Mouse (Mus musculus): ENCODE results near the gene Rnf227.
"Not testable (repeated sequence)": the region's sequence is repeated elsewhere in the genome, so short reads cannot be mapped to it uniquely, and the experiment has no call there.

The Rnf227 gene

DNA sequence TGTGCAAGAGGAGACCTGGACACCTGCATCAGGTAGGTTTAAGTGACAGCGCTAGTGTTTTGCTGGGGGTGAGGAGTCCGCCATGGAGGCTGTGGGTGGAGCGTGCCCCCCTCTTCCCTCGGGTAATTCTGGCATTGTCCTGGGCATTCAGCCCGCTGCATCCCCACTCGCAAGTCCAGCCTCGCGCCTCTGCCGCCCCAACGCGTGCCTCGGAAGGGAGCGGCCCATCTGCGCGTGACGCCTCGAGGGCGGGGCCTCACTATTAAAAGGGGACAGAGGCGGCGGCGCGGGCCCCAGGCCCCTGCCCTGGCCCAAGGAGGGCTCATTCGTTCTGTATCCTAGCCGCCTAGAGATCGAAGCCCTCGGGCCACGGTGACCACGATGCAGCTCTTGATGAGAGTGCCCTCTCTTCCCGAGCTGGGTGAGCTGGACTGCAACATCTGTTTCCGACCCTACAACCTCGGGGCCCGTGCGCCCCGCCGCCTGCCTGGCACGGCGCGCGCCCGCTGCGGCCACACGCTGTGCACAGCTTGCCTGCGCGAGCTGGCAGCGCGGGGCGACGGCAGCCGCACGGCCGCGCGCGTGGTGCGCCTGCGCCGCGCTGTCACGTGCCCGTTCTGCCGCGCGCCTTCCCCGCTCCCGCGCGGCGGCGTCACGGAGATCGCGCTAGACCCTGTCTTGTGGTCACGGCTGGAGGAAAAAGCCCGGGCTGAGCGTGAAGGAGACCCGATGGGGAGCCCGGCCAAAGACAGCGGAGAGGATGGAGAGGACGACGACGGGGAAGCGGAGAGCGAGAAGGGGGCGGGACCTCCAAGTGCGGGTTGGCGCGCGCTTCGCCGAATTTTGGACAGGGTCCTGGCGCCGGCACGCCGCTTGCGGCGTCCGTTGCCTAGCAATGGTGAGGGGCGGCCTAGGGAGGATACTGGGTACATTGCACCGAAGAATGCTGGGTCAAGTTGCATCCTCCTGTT, at the start of gene Rnf227:
Gene Rnf227 (plus strand): TSS at position 301 of the 971 bp plus-strand sequence.
- peak; percentile 80 for DNase-seq

- DNase-seq, result no peak
Observed at GRCm38 (mm10) chr11:69291111-69291510, 49.1 kb upstream of the Rnf227 start.

DNA sequence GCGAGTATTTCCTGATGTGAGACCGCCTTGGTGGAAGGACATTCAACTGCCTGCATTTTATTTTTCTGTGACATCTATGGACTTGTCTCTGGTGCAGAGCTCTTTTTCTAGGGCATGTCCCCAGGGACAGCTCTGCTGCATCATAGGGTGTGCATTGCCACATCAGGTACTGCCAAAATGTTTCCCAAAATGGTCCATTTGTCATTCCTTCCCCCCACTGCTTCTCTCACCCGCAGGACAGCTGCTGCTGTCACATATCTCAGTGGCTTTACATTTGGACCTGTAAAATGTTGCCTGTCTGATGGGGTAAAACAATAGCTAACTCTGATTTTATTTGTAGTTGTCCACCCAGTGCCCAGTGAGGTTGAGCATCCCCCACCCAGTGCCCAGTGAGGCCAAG, 45.0 kb upstream of the Rnf227 start:
- DNase-seq, result no peak

GRCm38 (mm10) chr11:69297799-69298198, 42.5 kb upstream of the Rnf227 start:
- no peak for DNase-seq

- no peak for DNase-seq
Observed at GRCm38 (mm10) chr11:69298231-69298630, 42.0 kb upstream of the Rnf227 start.

GRCm38 (mm10) chr11:69302817-69303216, 37.4 kb upstream of the Rnf227 start:
- DNase-seq, result no peak

DNA sequence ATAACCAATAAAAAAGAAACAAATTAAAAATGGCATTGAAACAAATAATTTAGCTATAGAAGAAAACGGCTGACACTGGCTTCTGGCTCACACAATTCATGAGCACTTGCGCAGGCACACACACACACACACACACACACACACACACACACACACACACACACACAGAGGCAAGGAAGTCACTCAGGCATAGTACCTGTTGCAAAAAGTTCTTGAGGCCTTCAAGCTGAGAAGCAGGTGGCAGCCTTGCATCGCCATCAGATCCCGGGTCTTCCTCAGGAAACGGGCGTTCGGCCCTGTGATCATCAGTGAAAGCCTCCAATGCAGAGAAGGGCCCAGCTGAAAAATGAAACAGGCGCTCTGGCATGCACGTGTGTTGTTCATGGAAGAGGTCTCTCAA, 35.0 kb upstream of the Rnf227 start:
- DNase-seq, result no peak

DNA sequence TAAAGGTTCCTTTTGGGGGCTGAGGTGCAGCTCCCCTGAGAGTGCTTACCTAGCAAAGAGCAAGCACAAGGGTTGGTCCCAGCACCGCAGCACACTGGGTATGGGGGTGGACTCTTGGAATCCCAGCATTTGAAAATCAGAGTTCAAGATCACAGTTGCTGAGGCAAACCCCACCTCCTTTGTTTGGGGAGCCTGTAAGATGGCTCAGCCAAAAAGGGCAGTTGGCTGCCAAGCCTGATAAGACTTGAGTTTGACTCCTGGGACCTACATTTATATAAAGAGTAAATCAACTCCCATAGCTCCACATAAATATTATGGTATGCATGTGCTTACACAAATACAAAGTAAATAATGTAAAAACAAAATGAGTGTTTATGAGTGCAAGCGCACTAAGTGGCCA, 34.2 kb upstream of the Rnf227 start:
- DNase-seq, result no peak

GRCm38 (mm10) chr11:69311266-69311665, 29.0 kb upstream of the Rnf227 start:
- DNase-seq, result no peak

- DNase-seq, result no peak
Observed at GRCm38 (mm10) chr11:69316361-69316760, 23.9 kb upstream of the Rnf227 start.

- not testable (repeated sequence) for DNase-seq
Observed at GRCm38 (mm10) chr11:69318000-69318399, 22.3 kb upstream of the Rnf227 start.

- no peak for DNase-seq
Observed at GRCm38 (mm10) chr11:69321580-69321979, 18.7 kb upstream of the Rnf227 start.

DNA sequence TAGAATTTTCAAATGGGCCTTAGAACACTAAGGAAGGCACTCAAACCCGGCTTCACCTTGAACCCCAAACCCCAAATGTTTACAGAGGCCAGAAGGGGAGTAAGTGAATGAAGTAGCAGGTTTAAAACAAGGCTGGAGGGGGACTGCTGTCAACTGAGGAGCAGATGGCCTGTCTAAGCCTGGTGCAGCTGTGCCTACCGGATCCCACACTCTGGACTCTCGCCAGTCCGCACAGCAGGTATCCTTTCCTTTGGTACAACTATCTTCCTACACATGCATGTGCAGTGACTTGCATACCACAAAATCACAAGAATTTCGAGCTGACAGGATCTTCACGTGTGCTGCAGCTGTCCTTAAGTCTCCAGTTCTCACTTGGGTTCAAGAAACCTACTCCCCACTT, 18.3 kb upstream of the Rnf227 start:
- DNase-seq, result no peak

- DNase-seq, result no peak
Observed at GRCm38 (mm10) chr11:69322693-69323471, 17.4 kb upstream of the Rnf227 start.

DNA sequence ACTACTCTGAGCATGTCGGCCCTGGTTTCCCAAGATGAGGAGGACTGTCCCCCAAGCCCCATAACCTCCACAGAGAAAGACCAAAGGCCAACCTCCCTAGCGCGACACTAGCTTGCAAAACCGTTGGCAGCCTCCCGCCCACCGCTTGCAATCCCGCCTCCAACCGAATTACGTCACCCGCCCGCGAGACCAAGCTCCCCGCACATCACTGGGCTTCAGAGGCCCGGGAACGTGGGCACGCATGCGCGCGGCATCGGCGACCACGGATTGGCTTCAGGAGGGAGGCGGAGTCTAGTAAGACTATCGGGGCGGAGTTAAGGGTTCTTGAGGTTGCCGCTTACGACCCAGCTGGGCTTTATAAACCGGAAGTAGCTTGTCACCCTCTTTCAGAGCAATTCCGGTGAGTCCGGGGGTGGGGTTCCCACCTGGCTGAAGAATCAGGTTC, 16.6 kb upstream of the Rnf227 start, which contains the start of the genes Cntrob and Trappc1:
Gene Cntrob (minus strand): TSS at position 109 of the 445 bp plus-strand sequence.
Gene Trappc1 (plus strand): TSS at position 314 of the 445 bp plus-strand sequence.
- DNase-seq, result peak; percentile 99

DNA sequence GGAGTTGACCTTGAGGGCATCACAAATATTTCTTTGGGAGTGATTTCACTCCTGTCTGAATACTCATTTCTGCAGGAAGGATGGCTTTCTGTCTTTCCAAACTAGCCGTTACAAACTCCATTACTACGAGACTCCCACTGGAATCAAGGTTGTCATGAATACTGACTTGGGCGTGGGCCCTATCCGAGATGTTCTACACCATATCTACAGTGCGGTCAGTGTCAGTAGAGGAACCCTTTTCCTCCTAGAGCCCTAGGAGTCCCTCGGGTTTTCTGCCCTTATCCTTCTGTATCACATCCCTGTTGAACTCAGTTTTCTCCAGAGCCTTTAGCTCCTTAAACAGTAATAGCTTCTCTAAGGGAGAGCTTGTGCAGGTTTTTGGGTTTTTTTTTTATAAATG, 15.5 kb upstream of the Rnf227 start:
- DNase-seq, result no peak

DNA sequence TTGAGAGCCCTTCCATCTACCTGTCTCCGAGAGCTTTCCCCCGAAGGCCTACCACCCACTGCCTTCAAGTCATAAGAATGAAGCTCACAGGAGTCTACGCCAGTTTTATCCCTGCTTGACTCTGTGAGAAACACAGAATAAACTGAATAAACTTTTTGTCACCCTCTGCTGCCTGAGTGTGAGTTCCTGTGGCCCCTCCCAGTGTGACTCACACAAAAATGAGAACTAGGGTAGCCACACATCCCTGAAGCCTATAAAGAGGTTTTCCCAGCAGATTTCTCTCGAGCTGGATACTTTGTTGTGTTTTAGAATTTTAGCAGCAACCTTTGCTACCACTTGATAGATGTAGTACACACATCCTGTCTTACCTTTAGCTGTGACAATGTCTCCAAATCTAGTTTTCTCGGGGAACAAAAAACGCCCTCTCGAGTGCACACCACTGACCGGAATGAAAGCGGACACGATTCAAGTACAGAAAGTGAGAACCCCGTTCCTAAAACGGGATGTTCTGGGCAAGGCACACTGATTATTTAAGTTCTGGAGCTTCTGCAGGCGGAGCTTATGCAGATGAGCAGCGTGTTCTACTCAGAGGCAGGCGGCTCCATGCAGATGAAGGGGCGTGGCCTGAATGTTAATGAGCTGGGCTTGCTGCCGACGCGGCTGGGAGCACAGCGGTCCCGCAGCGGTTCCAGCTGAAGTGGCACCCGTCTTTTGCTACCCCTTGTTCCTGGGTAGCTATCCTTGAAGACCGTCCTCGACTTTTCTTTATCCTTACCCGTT, 14.4 kb upstream of the Rnf227 start, which contains the start of gene Kcnab3:
Gene Kcnab3 (plus strand): TSS at position 631 of the 780 bp plus-strand sequence.
- DNase-seq, result peak; percentile 94

DNA sequence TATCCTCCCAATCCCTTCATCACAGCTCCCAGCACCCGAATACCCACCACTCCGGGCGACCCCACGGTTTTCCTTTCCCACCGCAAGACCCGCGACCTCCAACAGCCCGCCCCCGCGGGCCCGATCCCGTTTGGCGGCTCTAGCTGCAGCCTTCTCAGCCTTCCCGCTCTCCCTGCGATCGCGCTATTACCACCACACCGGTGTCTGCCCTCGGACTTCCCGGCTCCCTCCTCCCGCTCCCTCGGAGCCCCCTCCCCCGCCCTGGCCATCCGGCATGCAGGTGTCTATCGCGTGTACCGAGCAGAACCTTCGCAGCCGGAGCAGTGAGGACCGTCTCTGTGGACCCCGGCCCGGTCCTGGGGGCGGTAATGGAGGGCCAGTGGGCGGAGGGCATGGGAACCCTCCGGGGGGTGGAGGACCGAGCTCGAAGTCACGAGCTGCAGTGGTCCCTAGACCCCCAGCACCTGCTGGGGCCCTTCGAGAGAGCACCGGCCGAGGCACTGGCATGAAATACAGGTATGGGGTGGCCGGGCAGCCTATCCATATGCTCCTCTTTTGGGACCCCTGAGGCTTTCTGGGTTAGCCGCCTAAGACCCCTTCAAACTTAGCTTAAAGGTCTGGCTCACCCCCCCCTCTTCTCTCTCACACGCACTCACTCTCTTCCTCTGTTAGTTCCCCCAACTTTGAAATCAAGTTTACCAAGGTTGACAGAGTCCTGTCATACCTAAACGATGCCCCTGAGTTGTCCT, 13.7 kb upstream of the Rnf227 start:
- DNase-seq, result peak; percentile 47

GRCm38 (mm10) chr11:69327157-69327442, 13.2 kb upstream of the Rnf227 start:
- DNase-seq, result no peak

- no peak for DNase-seq
Observed at GRCm38 (mm10) chr11:69327648-69328047, 12.6 kb upstream of the Rnf227 start.

GRCm38 (mm10) chr11:69328517-69328916, 11.7 kb upstream of the Rnf227 start:
- DNase-seq, result no peak

DNA sequence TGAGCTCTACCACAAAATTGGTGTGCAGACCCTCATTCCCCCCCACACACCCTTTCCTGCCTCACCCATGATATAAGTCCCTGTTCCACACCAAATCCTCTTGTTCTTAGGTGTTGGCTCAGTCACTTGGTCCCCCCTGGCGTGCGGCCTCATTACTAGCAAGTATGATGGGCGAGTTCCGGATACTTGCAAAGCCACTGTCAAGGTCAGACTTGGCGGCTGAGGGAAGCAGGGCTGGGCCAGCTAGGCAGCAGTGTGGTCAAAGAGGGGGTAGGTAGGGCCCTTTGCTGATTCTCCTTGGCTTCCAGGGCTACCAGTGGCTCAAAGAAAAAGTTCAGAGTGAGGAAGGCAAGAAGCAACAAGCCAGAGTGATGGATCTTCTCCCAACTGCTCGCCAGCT, 9.1 kb upstream of the Rnf227 start:
- no peak for DNase-seq
